Mouse (Mus musculus) lung, postnatal 0 days (tissue): ENCODE results near the gene Parvb.

ENCODE experiments used
- CTCF ChIP-seq: IDR thresholded peaks from 2 replicates; pipeline ENCODE4 v1.5.1; 2016; ENCODE audit warnings: antibody characterized with exemption, mild to moderate bottlenecking
- EP300 ChIP-seq: IDR thresholded peaks from 2 replicates; pipeline ENCODE4 v1.6.1; 2016; ENCODE audit warnings: antibody characterized with exemption, mild to moderate bottlenecking, control low read depth

- TF ChIP-seq CTCF (no peak), EP300 (no peak)
Observed at GRCm38 (mm10) chr15:84246195-84246594, 14.4 kb downstream of the Parvb start.
